Mouse (Mus musculus) liver, embryonic 14.5 days (tissue): ENCODE measurements at regions not wholly inside any gene's neighbourhood (a gene's known extent, or its start where the extent isn't known, plus 50 kb on each side); places are given as distances from the start of the nearest gene placed in this dataset.

Experiments
- CTCF ChIP-seq: IDR thresholded peaks from 2 replicates; pipeline ENCODE4 v1.5.1; 2016; ENCODE audit warnings: antibody characterized with exemption, low read depth, control low read depth
- EP300 ChIP-seq: IDR thresholded peaks from 2 replicates; pipeline ENCODE4 v1.6.1; 2016; ENCODE audit warnings: antibody characterized with exemption, low read depth

DNA sequence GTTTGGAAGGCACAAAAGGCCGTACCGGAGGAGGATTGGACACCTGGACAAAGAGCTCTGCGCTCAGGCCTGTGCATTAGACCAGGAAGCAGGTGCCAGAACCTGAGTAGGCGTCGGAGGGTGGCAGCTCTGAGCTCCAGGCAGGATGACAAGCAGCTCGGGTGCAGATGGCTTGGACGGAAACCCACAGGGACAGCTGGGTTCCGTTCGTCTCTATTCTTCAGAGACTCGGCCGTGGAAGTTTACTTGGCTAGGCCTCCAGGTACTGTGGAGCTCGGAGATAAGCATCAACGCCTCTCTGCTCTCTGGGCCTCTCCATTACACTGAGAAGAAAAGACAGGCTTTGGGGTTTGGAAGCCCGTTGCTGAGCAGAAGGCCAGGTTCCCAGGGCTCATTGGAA, 868.5 kb upstream of the Car8 start:
- TF ChIP-seq CTCF (no peak), EP300 (no peak)
